Comparison of ENCODE assay signal across 8 mouse cellular contexts in genomic region chr8:95320224-95321139, GRCm38 (mm10). TPM values are rescaled to one million over a fixed set of nuclear protein-coding genes. Genes with fewer than 3 reads are reported as not detected.
DNase-seq lines count a peak whose midpoint lies in the region; ATAC-seq lines count a peak whose summit lies in the region.

No protein-coding gene starts in this region.

- H3K4me2 ChIP-seq in heart, embryonic 13.5 days = peak overlapping the region; percentile 87
- peak overlapping the region; percentile 99 for H3K4me2 ChIP-seq in kidney, embryonic 16.5 days (replicated peaks; ENCODE audit: low read depth, low read length)

- peaks cover 44% of the 10 kb centered on the region for H3K4me1 ChIP-seq in heart, embryonic 13.5 days
- H3K4me1 ChIP-seq in kidney, embryonic 16.5 days (ENCODE audit: insufficient read depth, low read length) = peaks cover 18% of the 10 kb centered on the region

- ATAC-seq in common myeloid progenitor, adult 5-6 weeks (replicated peaks; ENCODE audit: low read depth, poor library complexity, severe bottlenecking) = peak; percentile 83
- 0 out of 2 replicates have a peak, but pooled peaks have one; percentile 29 for ATAC-seq in heart, embryonic 13.5 days (ENCODE audit: extremely low read depth, insufficient number of reproducible peaks, low FRiP score, low TSS enrichment)
- peak; percentile 90 for ATAC-seq in kidney, embryonic 16.5 days (ENCODE audit: low FRiP score, low TSS enrichment)

- peak overlapping the region; percentile 52 for H3K4me3 ChIP-seq in heart, embryonic 13.5 days
- peak overlapping the region; percentile 52 for H3K4me3 ChIP-seq in kidney, embryonic 16.5 days (ENCODE audit: low read length)

- H3K27me3 ChIP-seq in heart, embryonic 13.5 days (replicated peaks) = peaks cover 14% of the 10 kb centered on the region
- H3K27me3 ChIP-seq in kidney, embryonic 16.5 days (ENCODE audit: insufficient read depth, low read length) = no peaks in the 10 kb centered on the region; the same call in 1 of the 2 replicates

- DNase-seq in left cerebral cortex, postnatal 4 days = peak; percentile 54
- DNase-seq in left cerebral cortex, adult 8-10 months (ENCODE audit: low spot score in 2 of 2) = no peak
- DNase-seq in lung, postnatal 36 days = peak; percentile 93
- DNase-seq in retina, postnatal 1 day = peak; percentile 69
- peak; percentile 73 for DNase-seq in urinary bladder, postnatal 25 days (ENCODE audit: low spot score)

- no peak overlapping the region for H3K27ac ChIP-seq in heart, embryonic 13.5 days (replicated peaks)
- no peak overlapping the region for H3K27ac ChIP-seq in kidney, embryonic 16.5 days (ENCODE audit: low read length)

- H3K36me3 ChIP-seq in heart, embryonic 13.5 days = peaks cover 20% of the 10 kb centered on the region
- H3K36me3 ChIP-seq in kidney, embryonic 16.5 days (ENCODE audit: insufficient read depth, low read length) = peaks cover 14% of the 10 kb centered on the region; the same call in 1 of the 2 replicates

- no peaks in the 10 kb centered on the region for H3K9me3 ChIP-seq in heart, embryonic 13.5 days
- H3K9me3 ChIP-seq in kidney, embryonic 16.5 days (ENCODE audit: low read length) = no peaks in the 10 kb centered on the region

- WGBS in heart, embryonic 13.5 days = 3% methylated on average over 41 of the region's 41 CpGs
- 1% methylated on average over 41 of the region's 41 CpGs for WGBS in kidney, embryonic 16.5 days

- intact Hi-C loops in left cerebral cortex, postnatal 4 days (cut with DNase I) = loop anchor here (10.0 kb wide), 1 partner anchor 196 kb away; no protein-coding TSS in a partner anchor

- peak overlapping the region; percentile 76 for H3K9ac ChIP-seq in heart, embryonic 13.5 days
- H3K9ac ChIP-seq in kidney, embryonic 16.5 days (replicated peaks; ENCODE audit: low read length) = peak overlapping the region; percentile 64

RNA-seq across cellular contexts. Expression of gene Tepp, which starts 10.1 kb away (rescaled TPM):
- 1 to 10 TPM; 3.5 to 4.2 TPM for total RNA-seq in left cerebral cortex, postnatal 4 days (2021)
- not detected for total RNA-seq in left cerebral cortex, adult 8-10 months (2022)
- not detected in 2 replicates for total RNA-seq in common myeloid progenitor, adult 5-6 weeks (2017)
- polyA plus RNA-seq in heart, embryonic 13.5 days (2015; fragmentation: Nextera tagmentation; extraction: Ambion mirVana) = 0.40 TPM in 1 of 2 replicates, not detected in the other
- polyA plus RNA-seq in kidney, embryonic 16.5 days (2015; fragmentation: Nextera tagmentation; extraction: Ambion mirVana) = 0.70 TPM in 1 of 2 replicates, not detected in the other

RNA-seq across cellular contexts. Expression of gene Zfp319, which starts 11.3 kb away (rescaled TPM):
- total RNA-seq in left cerebral cortex, postnatal 4 days (2021) = 10 to 100 TPM; 26.8 to 29.6 TPM
- 10 to 100 TPM; 14.7 to 16.3 (median 15.3) TPM for total RNA-seq in left cerebral cortex, adult 8-10 months (2022)
- total RNA-seq in common myeloid progenitor, adult 5-6 weeks (2017) = 2.8 and 5.2 TPM in 2 replicates
- polyA plus RNA-seq in heart, embryonic 13.5 days (2015; fragmentation: Nextera tagmentation; extraction: Ambion mirVana) = 5.6 and 5.9 TPM in 2 replicates
- polyA plus RNA-seq in kidney, embryonic 16.5 days (2015; fragmentation: Nextera tagmentation; extraction: Ambion mirVana) = 9.5 and 10.3 TPM in 2 replicates

RNA-seq across cellular contexts. Expression of gene Usb1, which starts 11.6 kb away (rescaled TPM):
- total RNA-seq in left cerebral cortex, postnatal 4 days (2021) = 10 to 100 TPM; 26.5 to 32.8 TPM
- 10 to 100 TPM; 11.4 to 13.8 (median 12.2) TPM for total RNA-seq in left cerebral cortex, adult 8-10 months (2022)
- 14.5 and 17.9 TPM in 2 replicates for total RNA-seq in common myeloid progenitor, adult 5-6 weeks (2017)
- 25.5 and 29.1 TPM in 2 replicates for polyA plus RNA-seq in heart, embryonic 13.5 days (2015; fragmentation: Nextera tagmentation; extraction: Ambion mirVana)
- 59.0 and 61.7 TPM in 2 replicates for polyA plus RNA-seq in kidney, embryonic 16.5 days (2015; fragmentation: Nextera tagmentation; extraction: Ambion mirVana)

RNA-seq across cellular contexts. Expression of gene Cngb1, which starts 14.1 kb away (rescaled TPM):
- total RNA-seq in left cerebral cortex, postnatal 4 days (2021) = under 1 TPM; 0.42 to 0.58 TPM
- under 1 TPM; 0.25 to 0.53 (median 0.49) TPM for total RNA-seq in left cerebral cortex, adult 8-10 months (2022)
- 2.6 and 5.2 TPM in 2 replicates for total RNA-seq in common myeloid progenitor, adult 5-6 weeks (2017)
- polyA plus RNA-seq in heart, embryonic 13.5 days (2015; fragmentation: Nextera tagmentation; extraction: Ambion mirVana) = 0.47 and 0.55 TPM in 2 replicates
- polyA plus RNA-seq in kidney, embryonic 16.5 days (2015; fragmentation: Nextera tagmentation; extraction: Ambion mirVana) = 0.64 and 0.85 TPM in 2 replicates

RNA-seq across cellular contexts. Expression of gene Mmp15, which starts 31.6 kb away (rescaled TPM):
- 10 to 100 TPM; 40.0 to 44.2 TPM for total RNA-seq in left cerebral cortex, postnatal 4 days (2021)
- total RNA-seq in left cerebral cortex, adult 8-10 months (2022) = 10 to 100 TPM; 16.0 to 17.9 (median 16.8) TPM
- total RNA-seq in common myeloid progenitor, adult 5-6 weeks (2017) = 0.05 and 0.55 TPM in 2 replicates
- 42.5 and 43.4 TPM in 2 replicates for polyA plus RNA-seq in heart, embryonic 13.5 days (2015; fragmentation: Nextera tagmentation; extraction: Ambion mirVana)
- polyA plus RNA-seq in kidney, embryonic 16.5 days (2015; fragmentation: Nextera tagmentation; extraction: Ambion mirVana) = 8.9 and 9.4 TPM in 2 replicates

Comparison
In these comparisons a context has a peak if more than half of its experiments do, and no peak if none do; other contexts are left out.
1. DNase-seq: peak in left cerebral cortex, postnatal 4 days (single experiment), lung, postnatal 36 days (single experiment), retina, postnatal 1 day (single experiment) and urinary bladder, postnatal 25 days (single experiment); none in left cerebral cortex, adult 8-10 months (0 of 2).
2. ATAC-seq: peak in every context shown above with its lines; median percentile 90 in kidney, embryonic 16.5 days; 83 in common myeloid progenitor, adult 5-6 weeks; 29 in heart, embryonic 13.5 days.